ENCODE assay signal across 9 mouse cellular contexts in the genomic region with DNA sequence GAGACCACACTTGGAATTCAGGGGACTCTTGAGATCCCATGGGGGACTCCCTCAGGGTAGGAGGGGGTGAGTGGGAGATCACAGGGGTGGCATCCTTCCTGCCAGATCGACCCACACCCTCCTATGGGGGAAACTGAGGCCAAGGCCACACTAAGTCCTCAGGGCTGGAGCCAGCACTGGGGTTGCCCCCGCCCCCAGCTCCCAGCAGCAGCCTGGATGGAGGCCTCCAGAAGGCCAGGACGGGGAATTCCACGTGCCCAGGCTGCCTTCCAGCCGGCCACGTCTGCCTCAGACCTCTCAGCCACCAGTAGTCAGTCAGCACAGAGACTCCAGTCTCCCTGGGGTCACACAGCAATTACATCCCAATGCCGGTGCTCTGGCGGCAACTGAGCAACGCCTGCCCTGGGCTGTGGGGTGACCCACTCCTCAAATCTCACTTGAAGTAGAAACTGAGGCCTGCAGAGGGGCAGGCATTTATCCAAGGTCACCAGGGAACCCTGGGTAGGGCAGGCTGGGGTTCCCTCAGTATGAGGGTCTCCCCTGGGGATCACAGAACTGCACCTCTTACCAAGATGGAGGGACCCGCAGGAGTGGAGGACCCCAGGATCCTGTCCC. TPM values are rescaled to one million over a fixed set of nuclear protein-coding genes. Genes with fewer than 3 reads are reported as not detected.
DNase-seq lines count a peak whose midpoint lies in the region; ATAC-seq lines count a peak whose summit lies in the region.
"Had no signal": no experiment of that assay in that cellular context is flagged by ENCODE, and none has a peak within 500 bp of the region (broad histone marks: within the 10 kb centered on the region; RNA-seq: fewer than 3 reads in every experiment).

No protein-coding gene starts in this region.

- peaks cover 91% of the 10 kb centered on the region for H3K27me3 ChIP-seq in hindbrain, embryonic 10.5 days (ENCODE audit: insufficient read depth, poor library complexity, severe bottlenecking)
- H3K27me3 ChIP-seq in hindbrain, embryonic 11.5 days (ENCODE audit: control insufficient read depth, insufficient read depth, low read length) = peaks cover 53% of the 10 kb centered on the region
- H3K27me3 ChIP-seq in forebrain, embryonic 13.5 days = peaks cover 54% of the 10 kb centered on the region
- H3K27me3 ChIP-seq in midbrain, embryonic 11.5 days (ENCODE audit: control insufficient read depth, insufficient read depth, low read length) = peaks cover 49% of the 10 kb centered on the region

- DNase-seq in hindbrain, embryonic 10.5 days (ENCODE audit: low spot score) = peak; percentile 3
- no peak for DNase-seq in hindbrain, embryonic 11.5 days (ENCODE audit: low spot score)
- DNase-seq in adrenal gland, postnatal 4 days (ENCODE audit: low spot score in 2 of 2) = peak; percentile 7 to 10
- peak; percentile 64 for DNase-seq in heart, postnatal 4 days
- peak; percentile 34 for DNase-seq in layer of hippocampus, adult 9-11 months
- DNase-seq in midbrain, embryonic 11.5 days (ENCODE audit: low spot score, missing footprints) = peak; percentile 83
- peak; percentile 70 for DNase-seq in testis, postnatal 10 days (ENCODE audit: low spot score)

- 23% methylated on average over 10 of the region's 10 CpGs for WGBS in hindbrain, embryonic 10.5 days
- 27% methylated on average over 10 of the region's 10 CpGs for WGBS in hindbrain, embryonic 11.5 days
- WGBS in forebrain, embryonic 13.5 days = 32% methylated on average over 10 of the region's 10 CpGs
- 26% methylated on average over 10 of the region's 10 CpGs for WGBS in midbrain, embryonic 11.5 days

- H3K4me3 ChIP-seq in hindbrain, embryonic 10.5 days = peak overlapping the region; percentile 23; the same call in 1 of the 2 replicates
- H3K4me3 ChIP-seq in hindbrain, embryonic 11.5 days (ENCODE audit: low read depth, low read length) = no peak overlapping the region
- H3K4me3 ChIP-seq in forebrain, embryonic 13.5 days = peak overlapping the region; percentile 44
- no peak overlapping the region for H3K4me3 ChIP-seq in midbrain, embryonic 11.5 days (ENCODE audit: low read depth, low read length)

- no peak for ATAC-seq in hindbrain, embryonic 11.5 days (ENCODE audit: low FRiP score)
- ATAC-seq in forebrain, embryonic 13.5 days = no peak
- ATAC-seq in midbrain, embryonic 11.5 days (ENCODE audit: low FRiP score) = no peak

- H3K27ac ChIP-seq in hindbrain, embryonic 10.5 days = no peak overlapping the region
- no peak overlapping the region for H3K27ac ChIP-seq in hindbrain, embryonic 11.5 days (ENCODE audit: low read depth, low read length)
- peak overlapping the region; percentile 57 for H3K27ac ChIP-seq in forebrain, embryonic 13.5 days
- no peak overlapping the region for H3K27ac ChIP-seq in midbrain, embryonic 11.5 days (ENCODE audit: low read depth, low read length)

- H3K36me3 ChIP-seq in hindbrain, embryonic 10.5 days = peaks cover 2% of the 10 kb centered on the region; the same call in 1 of the 2 replicates
- H3K36me3 ChIP-seq in hindbrain, embryonic 11.5 days (ENCODE audit: control insufficient read depth, insufficient read depth, low read length) = no peaks in the 10 kb centered on the region
- H3K36me3 ChIP-seq in forebrain, embryonic 13.5 days (ENCODE audit: poor library complexity, severe bottlenecking) = peaks cover 3% of the 10 kb centered on the region
- no peaks in the 10 kb centered on the region for H3K36me3 ChIP-seq in midbrain, embryonic 11.5 days (ENCODE audit: control insufficient read depth, insufficient read depth, low read length)

- H3K9ac ChIP-seq in hindbrain, embryonic 11.5 days (ENCODE audit: low read depth, low read length) = no peak overlapping the region
- H3K9ac ChIP-seq in forebrain, embryonic 13.5 days = peak overlapping the region; percentile 45
- no peak overlapping the region for H3K9ac ChIP-seq in midbrain, embryonic 11.5 days (ENCODE audit: low read length)

- H3K9me3 ChIP-seq in hindbrain, embryonic 10.5 days = 0 out of 2 replicates have a peak, but pooled peaks cover 5% of the 10 kb centered on the region
- H3K9me3 ChIP-seq in hindbrain, embryonic 11.5 days (ENCODE audit: control insufficient read depth, low read length) = no peaks in the 10 kb centered on the region
- no peaks in the 10 kb centered on the region for H3K9me3 ChIP-seq in forebrain, embryonic 13.5 days (replicated peaks)
- no peaks in the 10 kb centered on the region for H3K9me3 ChIP-seq in midbrain, embryonic 11.5 days (ENCODE audit: control insufficient read depth, low read length)

- H3K4me2 ChIP-seq in hindbrain, embryonic 11.5 days (replicated peaks; ENCODE audit: low read depth, low read length) = no peak overlapping the region; the same call in none of the 2 replicates
- H3K4me2 ChIP-seq in forebrain, embryonic 13.5 days = peak overlapping the region; percentile 72
- H3K4me2 ChIP-seq in midbrain, embryonic 11.5 days = no peak overlapping the region

- peaks cover 50% of the 10 kb centered on the region for H3K4me1 ChIP-seq in hindbrain, embryonic 10.5 days (replicated peaks)
- peaks cover 2% of the 10 kb centered on the region for H3K4me1 ChIP-seq in hindbrain, embryonic 11.5 days (replicated peaks; ENCODE audit: control insufficient read depth, insufficient read depth, low read length)
- peaks cover 46% of the 10 kb centered on the region for H3K4me1 ChIP-seq in forebrain, embryonic 13.5 days
- H3K4me1 ChIP-seq in midbrain, embryonic 11.5 days (ENCODE audit: control insufficient read depth, insufficient read depth, low read length) = peaks cover 10% of the 10 kb centered on the region

RNA-seq across cellular contexts. Expression of a gene that starts 30.1 kb away (rescaled TPM):
- 10.5 and 16.0 TPM in 2 replicates for polyA plus RNA-seq in hindbrain, embryonic 10.5 days (2016; fragmentation: Nextera tagmentation; extraction: Ambion mirVana)
- polyA plus RNA-seq in hindbrain, embryonic 11.5 days (2014; fragmentation: Nextera tagmentation; extraction: Ambion mirVana) = 10.9 and 11.9 TPM in 2 replicates
- 100 to 1,000 TPM; 120 to 129 TPM for total RNA-seq in adrenal gland, postnatal 4 days (2021)
- 18.5 and 25.2 TPM in 2 replicates for polyA plus RNA-seq in forebrain, embryonic 13.5 days (2015; fragmentation: Nextera tagmentation; extraction: Ambion mirVana)
- total RNA-seq in heart, postnatal 4 days (2021) = 100 to 1,000 TPM; 125 to 130 TPM
- 6.6 and 6.9 TPM in 2 replicates for polyA plus RNA-seq in midbrain, embryonic 11.5 days (2014; fragmentation: Nextera tagmentation; extraction: Ambion mirVana)

RNA-seq across cellular contexts. Expression of a gene that starts 32.5 kb away (rescaled TPM):
- polyA plus RNA-seq in hindbrain, embryonic 10.5 days (2016; fragmentation: Nextera tagmentation; extraction: Ambion mirVana) = 2.7 and 3.0 TPM in 2 replicates
- polyA plus RNA-seq in hindbrain, embryonic 11.5 days (2014; fragmentation: Nextera tagmentation; extraction: Ambion mirVana) = 2.7 and 4.1 TPM in 2 replicates
- 10 to 100 TPM in 1 of 2 experiments, 1 to 10 TPM in 1; 1.2 to 13.2 TPM for total RNA-seq in adrenal gland, postnatal 4 days (2021)
- polyA plus RNA-seq in forebrain, embryonic 13.5 days (2015; fragmentation: Nextera tagmentation; extraction: Ambion mirVana) = 1.8 TPM in 2 replicates
- total RNA-seq in heart, postnatal 4 days (2021) = 1 to 10 TPM; 1.9 to 2.4 TPM
- polyA plus RNA-seq in midbrain, embryonic 11.5 days (2014; fragmentation: Nextera tagmentation; extraction: Ambion mirVana) = 2.3 and 2.7 TPM in 2 replicates

RNA-seq across cellular contexts. Expression of a gene that starts 36.5 kb away (rescaled TPM):
- 1.0 and 2.5 TPM in 2 replicates for polyA plus RNA-seq in hindbrain, embryonic 10.5 days (2016; fragmentation: Nextera tagmentation; extraction: Ambion mirVana)
- 0.49 and 1.0 TPM in 2 replicates for polyA plus RNA-seq in hindbrain, embryonic 11.5 days (2014; fragmentation: Nextera tagmentation; extraction: Ambion mirVana)
- 1 to 10 TPM; 2.6 to 4.1 TPM for total RNA-seq in adrenal gland, postnatal 4 days (2021)
- polyA plus RNA-seq in forebrain, embryonic 13.5 days (2015; fragmentation: Nextera tagmentation; extraction: Ambion mirVana) = 2.1 and 2.3 TPM in 2 replicates
- under 1 TPM; 0.72 to 0.98 TPM for total RNA-seq in heart, postnatal 4 days (2021)
- 0.20 and 0.47 TPM in 2 replicates for polyA plus RNA-seq in midbrain, embryonic 11.5 days (2014; fragmentation: Nextera tagmentation; extraction: Ambion mirVana)
- polyA plus RNA-seq: testis, adult 2 months had no signal

RNA-seq across cellular contexts. Expression of a gene that starts 41.1 kb away (rescaled TPM):
- polyA plus RNA-seq in hindbrain, embryonic 10.5 days (2016; fragmentation: Nextera tagmentation; extraction: Ambion mirVana) = 4.0 and 4.8 TPM in 2 replicates
- polyA plus RNA-seq in hindbrain, embryonic 11.5 days (2014; fragmentation: Nextera tagmentation; extraction: Ambion mirVana) = 2.2 and 3.2 TPM in 2 replicates
- 1 to 10 TPM; 1.7 to 1.8 TPM for total RNA-seq in adrenal gland, postnatal 4 days (2021)
- 4.2 and 5.8 TPM in 2 replicates for polyA plus RNA-seq in forebrain, embryonic 13.5 days (2015; fragmentation: Nextera tagmentation; extraction: Ambion mirVana)
- total RNA-seq in heart, postnatal 4 days (2021) = under 1 TPM; 0.55 to 0.70 TPM
- polyA plus RNA-seq in midbrain, embryonic 11.5 days (2014; fragmentation: Nextera tagmentation; extraction: Ambion mirVana) = 2.7 and 2.9 TPM in 2 replicates

RNA-seq across cellular contexts. Expression of a gene that starts 41.1 kb away (rescaled TPM):
- 95.8 and 98.2 TPM in 2 replicates for polyA plus RNA-seq in hindbrain, embryonic 10.5 days (2016; fragmentation: Nextera tagmentation; extraction: Ambion mirVana)
- polyA plus RNA-seq in hindbrain, embryonic 11.5 days (2014; fragmentation: Nextera tagmentation; extraction: Ambion mirVana) = 44.8 and 52.6 TPM in 2 replicates
- 10 to 100 TPM; 49.4 to 49.7 TPM for total RNA-seq in adrenal gland, postnatal 4 days (2021)
- polyA plus RNA-seq in forebrain, embryonic 13.5 days (2015; fragmentation: Nextera tagmentation; extraction: Ambion mirVana) = 76.7 and 87.3 TPM in 2 replicates
- 10 to 100 TPM; 52.9 to 55.9 TPM for total RNA-seq in heart, postnatal 4 days (2021)
- 43.3 and 53.7 TPM in 2 replicates for polyA plus RNA-seq in midbrain, embryonic 11.5 days (2014; fragmentation: Nextera tagmentation; extraction: Ambion mirVana)

Comparison
In these comparisons a context has a peak if more than half of its experiments do, and no peak if none do; other contexts are left out.
1. H3K4me3 ChIP-seq: peak in hindbrain, embryonic 10.5 days (single experiment) and forebrain, embryonic 13.5 days (single experiment); none in hindbrain, embryonic 11.5 days (single experiment) and midbrain, embryonic 11.5 days (single experiment).